Mouse (Mus musculus) hematopoietic stem cell, adult 5-6 weeks (primary cell): Measurements from ENCODE around the gene Ubald1. TPM values are rescaled to one million over a fixed set of nuclear protein-coding genes. Genes with fewer than 3 reads are reported as not detected.

Experiments
- ATAC-seq, 2 experiments: fragments of 125-278 bp in 1 of 2; replicated peaks in 1 of 2; 2 replicates each; pipeline ENCODE4 v1.8.0; 2016 to 2017; ENCODE audit warnings: inconsistent platforms in 2 of 2, mild to moderate bottlenecking in 2 of 2, moderate number of reproducible peaks in 2 of 2, low read depth in 1 of 2, moderate TSS enrichment in 1 of 2; ENCODE audit not compliant: low FRiP score in 2 of 2, poor library complexity in 2 of 2, severe bottlenecking in 2 of 2, insufficient read depth in 1 of 2, low TSS enrichment in 1 of 2
- total RNA-seq: library from RNA; stranded (forward); fragments of 172-1452, 232-1000 nt; gene quantifications from 2 replicates; pipeline ENCODE4 v1.2.3, GENCODE M21; 2017

The Ubald1 gene
- total RNA-seq, 1 experiment from 2014 or later: 40.4 TPM

- ATAC-seq: no peak
Observed at GRCm38 (mm10) chr16:4904878-4905277, 24.8 kb upstream of the Ubald1 start.

DNA sequence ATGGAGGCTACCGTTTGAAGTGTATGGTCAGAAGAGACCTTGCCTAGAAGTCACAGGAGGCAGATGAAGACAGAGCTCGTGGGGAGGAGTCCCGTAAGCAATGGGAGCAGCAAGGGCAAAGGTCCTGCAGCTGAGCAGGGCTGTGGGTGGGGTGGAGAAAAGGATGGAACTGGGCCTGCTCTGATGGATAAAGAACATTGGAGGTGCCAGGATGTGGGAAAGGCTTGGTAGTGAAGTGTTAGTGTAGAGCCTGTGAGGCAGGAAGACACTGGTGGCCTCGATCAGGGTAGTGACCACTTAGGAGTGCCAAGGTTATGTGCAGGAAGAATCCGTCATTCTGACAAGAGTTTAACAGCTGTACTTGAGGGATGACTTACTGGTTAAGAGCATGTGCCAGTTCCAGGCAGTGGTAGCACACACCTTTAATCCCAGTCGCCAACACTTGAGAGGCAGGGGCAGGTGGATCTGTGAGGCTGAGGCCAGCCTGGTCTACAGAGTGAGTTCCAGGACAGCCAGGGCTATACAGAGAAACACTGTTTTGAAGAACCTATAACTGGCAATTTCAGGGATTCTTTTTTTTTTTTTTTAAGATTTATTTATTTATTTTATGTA is 23.5 kb upstream of the Ubald1 start:
- no peak for ATAC-seq

GRCm38 (mm10) chr16:4902390-4902789 is 22.3 kb upstream of the Ubald1 start:
- no peak for ATAC-seq

DNA sequence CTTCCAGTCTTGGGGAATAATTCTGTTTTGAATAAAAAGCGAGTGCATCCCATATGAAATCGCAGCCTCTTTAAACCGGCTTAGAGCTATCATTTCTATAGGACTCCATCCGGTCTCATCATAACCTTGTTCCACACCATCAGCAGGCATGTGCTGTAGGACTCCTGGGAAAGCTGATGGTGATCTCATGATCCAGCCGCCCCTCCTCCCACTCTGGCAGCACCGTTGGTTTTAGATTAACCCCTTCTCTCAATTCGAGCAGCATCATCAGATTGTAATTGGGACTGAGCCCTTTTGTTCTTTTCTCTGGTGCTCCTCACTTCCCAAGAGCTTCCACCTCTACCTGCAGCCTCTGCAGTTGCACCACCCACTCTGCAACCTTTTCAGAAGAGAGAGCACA is 21.1 kb upstream of the Ubald1 start:
- no peak for ATAC-seq

- ATAC-seq: no peak
Observed at GRCm38 (mm10) chr16:4899711-4900110, 19.6 kb upstream of the Ubald1 start.

- no peak for ATAC-seq
Observed at GRCm38 (mm10) chr16:4898881-4899280, 18.8 kb upstream of the Ubald1 start.

DNA sequence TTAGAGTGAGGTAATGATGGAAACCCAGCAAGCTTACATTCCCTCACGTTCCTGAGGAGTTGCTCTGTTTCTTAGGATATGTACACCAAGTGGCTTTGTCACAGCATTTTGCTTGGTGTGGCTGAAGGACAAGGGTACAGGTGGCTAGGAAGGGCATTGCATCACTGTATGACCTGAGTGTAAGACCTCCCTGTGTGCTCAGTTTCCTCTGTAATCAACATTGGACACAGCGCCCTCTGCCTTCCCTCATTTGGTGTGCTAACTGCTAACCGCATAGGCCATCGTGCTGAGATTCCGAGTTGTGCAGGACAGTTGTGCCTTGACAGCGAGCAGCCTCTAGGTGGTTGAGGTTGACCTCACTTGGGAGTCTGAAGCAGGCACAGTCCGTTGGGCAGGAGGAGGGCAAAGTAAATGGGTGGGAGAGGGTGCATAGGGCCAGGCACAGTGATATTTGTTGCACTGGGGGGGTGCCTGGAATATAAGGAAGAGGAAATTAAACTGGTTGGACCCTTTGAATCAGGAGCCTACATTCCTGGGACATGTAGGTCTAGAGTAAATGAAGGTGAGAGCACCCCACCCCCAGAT is 17.1 kb upstream of the Ubald1 start:
- no peak for ATAC-seq

- ATAC-seq: peak in 1 of 2 experiments; percentile 55; a peak in 2 of 4 replicates
Observed at GRCm38 (mm10) chr16:4896249-4897027, 16.3 kb upstream of the Ubald1 start.

- ATAC-seq: no peak
Observed at GRCm38 (mm10) chr16:4894201-4894908, 14.2 kb upstream of the Ubald1 start.

DNA sequence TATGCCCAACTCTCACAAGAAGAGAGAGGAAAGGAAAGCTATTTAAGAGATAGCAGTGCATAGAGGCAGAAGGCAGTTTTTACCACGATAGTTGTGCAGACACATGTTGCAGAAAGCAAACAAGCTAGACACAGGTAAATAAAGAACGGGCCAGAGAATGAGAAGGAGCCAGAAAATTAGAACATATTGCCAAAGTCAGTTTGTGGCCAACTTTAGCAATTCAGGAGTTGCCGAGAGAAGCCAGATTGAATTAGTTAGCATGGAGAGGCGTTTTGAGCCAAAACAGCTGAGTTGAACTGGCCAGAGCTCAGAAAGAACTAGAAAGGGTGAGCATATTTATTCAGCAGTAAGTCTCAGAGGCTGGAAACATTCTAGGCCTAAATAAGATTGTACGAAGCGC is 12.1 kb upstream of the Ubald1 start:
- no peak for ATAC-seq

DNA sequence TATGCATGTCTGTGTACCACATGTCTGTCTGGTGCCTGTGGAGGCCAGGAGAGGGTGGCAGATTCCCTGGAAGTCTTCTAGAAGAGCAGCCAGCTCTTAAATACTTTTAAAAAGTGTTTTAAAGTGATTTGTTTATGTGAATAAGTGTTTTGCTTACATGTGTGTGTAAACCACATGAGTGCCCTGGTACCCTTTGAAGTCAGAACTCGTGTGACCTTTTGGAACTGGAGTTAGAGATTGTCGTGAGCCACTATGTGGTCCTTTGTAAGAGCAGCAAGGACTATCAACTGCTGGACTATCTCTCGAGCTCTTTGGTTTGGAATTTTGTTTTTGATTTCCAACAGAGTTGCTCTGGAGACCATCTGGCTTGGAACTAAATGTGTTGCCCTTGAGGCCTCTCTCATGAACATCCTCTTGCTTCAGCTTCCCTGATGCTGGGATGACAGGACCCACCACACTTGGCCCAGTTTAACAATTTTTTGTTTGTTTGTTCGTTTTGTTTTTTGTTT is 10.1 kb upstream of the Ubald1 start:
- ATAC-seq: no peak

DNA sequence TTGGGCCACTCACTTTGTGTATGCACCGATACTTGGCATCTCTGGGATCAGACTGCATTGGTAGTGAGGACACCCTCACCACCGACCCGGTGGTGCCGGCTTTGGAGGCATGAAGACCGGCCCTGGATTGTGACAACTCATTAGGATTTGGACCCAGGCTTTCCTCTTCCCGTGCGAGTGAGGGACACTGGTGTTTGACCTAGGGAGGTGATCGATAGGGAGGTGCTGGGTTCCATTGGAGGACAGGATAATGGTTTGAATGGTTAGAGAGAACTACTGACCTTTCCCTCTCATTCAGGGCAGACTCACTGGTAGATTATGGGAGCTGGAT is 6.5 kb upstream of the Ubald1 start:
- ATAC-seq: peak in 1 of 2 experiments; percentile 37; a peak in 2 of 4 replicates

DNA sequence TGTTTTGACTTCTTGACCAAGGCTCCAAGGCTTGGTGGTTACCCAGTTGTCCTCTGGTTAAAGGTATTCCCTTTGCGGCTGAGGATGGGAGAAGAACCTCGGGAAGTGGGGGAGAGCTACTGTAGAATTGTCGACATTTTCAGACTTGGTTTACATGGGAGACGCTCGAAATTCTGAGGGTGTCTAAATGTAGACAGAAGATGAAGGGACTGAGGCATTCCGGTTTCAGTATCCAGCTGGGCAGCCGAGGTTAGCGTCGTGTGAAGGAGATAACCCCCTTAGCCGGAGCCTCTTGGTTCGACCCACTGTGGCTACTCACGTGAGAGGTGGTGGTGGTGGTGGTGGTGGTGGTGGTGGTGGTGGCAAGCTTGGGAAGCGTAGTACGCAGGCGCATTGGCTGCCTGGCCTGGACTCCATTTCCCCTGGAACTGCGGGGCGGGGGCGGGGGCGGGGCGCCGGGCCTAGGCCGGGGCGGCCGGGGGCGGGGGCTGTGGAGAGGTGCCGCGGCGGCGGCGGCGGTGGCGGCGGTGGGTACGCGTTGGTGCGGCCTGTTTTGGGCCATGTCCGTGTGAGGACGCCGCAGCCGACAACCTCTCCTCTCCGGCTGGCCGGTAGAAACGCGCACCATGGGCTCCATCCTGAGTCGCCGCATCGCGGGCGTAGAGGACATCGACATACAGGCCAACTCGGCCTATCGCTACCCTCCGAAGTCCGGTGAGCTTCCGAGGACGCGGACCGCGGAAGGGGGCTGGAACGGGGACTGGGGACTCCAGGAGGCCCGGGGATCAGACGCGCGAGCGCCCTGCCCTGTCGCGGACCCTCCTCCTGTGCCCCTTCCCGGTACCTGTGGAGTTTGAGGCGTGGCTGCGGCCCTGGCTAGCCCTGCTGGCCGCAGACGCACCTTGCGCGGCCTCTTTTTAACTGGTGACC is 5.9 kb upstream of the Ubald1 start, which contains the start of gene Mgrn1:
Gene Mgrn1 (plus strand): TSS at position 490 of the 930 bp plus-strand sequence.
- peak; percentile 61 to 73 for ATAC-seq

GRCm38 (mm10) chr16:4884930-4885329 is 4.8 kb upstream of the Ubald1 start:
- no peak for ATAC-seq

DNA sequence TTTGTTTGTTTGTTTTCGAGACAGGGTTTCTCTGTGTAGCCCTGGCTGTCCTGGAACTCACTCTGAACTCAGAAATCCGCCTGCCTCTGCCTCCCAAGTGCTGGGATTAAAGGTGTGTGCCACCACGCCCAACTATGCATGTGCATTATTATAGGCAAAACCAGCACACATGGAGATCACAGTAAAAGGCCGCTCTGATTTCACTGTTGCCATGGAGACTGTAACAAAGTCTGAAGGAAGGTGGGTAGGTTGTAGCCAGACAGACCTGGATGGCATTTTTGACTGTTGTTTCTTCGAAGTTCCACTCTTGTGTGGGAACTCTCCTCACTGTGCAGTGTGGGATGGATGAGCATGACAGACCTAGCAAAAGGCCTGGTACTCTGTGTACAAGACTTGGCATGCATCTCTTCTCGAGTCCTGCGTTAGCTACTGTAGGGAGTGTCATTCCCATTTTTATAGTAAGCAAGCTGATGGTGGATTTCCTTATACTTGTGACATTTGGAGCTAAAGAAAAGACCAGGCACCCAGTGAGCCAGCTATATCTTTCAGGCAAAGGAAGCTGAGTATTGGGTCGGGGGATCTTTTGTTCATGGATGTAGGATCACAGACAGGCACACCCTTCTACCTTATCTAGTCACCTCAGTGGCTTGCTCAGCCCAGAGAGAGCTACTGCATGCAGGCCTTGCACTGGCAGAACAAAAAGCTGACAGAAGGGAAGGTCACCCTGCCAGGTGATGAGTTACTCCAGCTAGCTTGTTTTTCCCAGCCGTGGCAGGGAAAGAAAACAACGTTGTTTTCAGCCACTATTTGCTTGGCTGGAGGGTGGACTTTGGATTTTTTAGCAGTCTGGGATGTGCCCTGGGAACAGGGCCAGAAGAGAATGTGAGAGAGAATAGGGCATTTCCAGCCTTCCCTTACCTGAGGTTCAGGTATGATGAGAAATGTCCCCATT is 1.6 kb upstream of the Ubald1 start:
- ATAC-seq: no peak

- ATAC-seq: peak; percentile 47 to 54
Observed at GRCm38 (mm10) chr16:4879708-4880124, 399 bp downstream of the Ubald1 start.
